Mouse (Mus musculus) splenic B cell, adult 2 months (primary cell): ENCODE data around the gene Rimkla.
"Not testable (repeated sequence)": the region's sequence is repeated elsewhere in the genome, so short reads cannot be mapped to it uniquely, and the experiment has no call there.

Experiments used
- DNase-seq: peaks from one replicate; pipeline ENCODE4 v3.0.0-alpha.2; 2011; ENCODE audit warnings: low read depth, low spot score
- H3K27me3 ChIP-seq: 2 replicates; pipeline ENCODE4 v1.6.1; 2012; ENCODE audit warnings: mild to moderate bottlenecking, low read length, moderate library complexity, mixed read lengths; ENCODE audit not compliant: control insufficient read depth, poor library complexity, insufficient read depth, severe bottlenecking
- H3K36me3 ChIP-seq: 2 replicates; pipeline ENCODE4 v1.6.1; 2012; ENCODE audit warnings: mild to moderate bottlenecking, low read length, moderate library complexity, mixed read lengths; ENCODE audit not compliant: control insufficient read depth, poor library complexity, insufficient read depth, severe bottlenecking

The Rimkla gene

DNA sequence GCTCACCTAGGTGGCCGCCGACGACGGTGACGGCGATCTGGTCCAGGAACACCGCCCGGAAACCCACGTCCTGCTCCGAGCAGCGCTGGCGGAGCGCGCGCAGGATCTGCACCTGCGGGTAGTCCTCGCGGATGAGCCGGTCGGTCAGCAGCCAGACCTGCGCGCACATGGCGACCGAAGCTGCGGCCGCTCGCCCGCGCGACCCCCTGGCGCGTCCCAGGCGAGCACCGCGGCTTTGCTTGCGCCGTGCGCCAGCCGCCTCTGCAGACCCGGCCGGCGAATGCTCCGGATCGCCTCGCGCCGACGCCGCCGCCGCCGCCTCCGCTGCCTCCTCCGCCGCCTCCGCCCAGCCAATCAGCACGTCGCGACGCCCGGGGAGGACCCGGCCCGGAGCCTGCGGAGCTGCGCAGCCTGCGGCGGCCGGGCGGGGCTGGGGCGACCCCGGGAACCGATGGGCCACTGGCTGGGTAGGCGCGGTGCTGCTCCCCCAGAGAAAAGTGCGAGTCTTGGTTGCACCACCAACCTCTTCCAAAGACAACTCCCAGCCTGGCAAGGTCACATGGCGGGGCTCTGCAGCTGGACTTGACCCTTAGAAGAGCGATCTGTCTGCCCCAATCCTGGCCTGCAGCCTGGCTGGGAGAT lies at the start of gene Rimkla:
Gene Rimkla (minus strand): TSS at position 338 of the 642 bp plus-strand sequence.
- DNase-seq: peak; percentile 14
- H3K36me3 ChIP-seq: no peaks in the 10 kb centered on the region

DNA sequence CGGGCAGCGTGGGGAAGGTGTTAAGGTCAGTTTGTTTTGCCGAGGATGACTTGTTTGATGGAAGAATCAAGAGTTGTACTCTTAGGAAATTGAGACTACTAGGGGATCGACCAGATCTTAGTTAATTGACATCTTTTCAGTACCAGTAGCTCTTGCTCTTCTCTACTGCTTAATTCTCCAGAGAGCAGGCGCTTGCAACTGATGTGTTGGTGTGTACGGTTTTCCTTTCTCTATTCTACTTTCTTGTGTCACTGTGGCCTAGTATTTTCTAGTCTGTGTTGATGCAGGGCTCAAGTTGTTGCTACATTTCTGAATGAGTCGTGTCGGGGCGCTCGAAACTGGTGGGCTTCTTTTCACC lies 48.1 kb upstream of the Rimkla start:
- Histone ChIP-seq H3K36me3 (no peaks in the 10 kb centered on the region), H3K27me3 (no peaks in the 10 kb centered on the region)
- no peak for DNase-seq

More for the DNA sequence above, at the start of gene Rimkla:
- no peaks in the 10 kb centered on the region for H3K27me3 ChIP-seq

DNA sequence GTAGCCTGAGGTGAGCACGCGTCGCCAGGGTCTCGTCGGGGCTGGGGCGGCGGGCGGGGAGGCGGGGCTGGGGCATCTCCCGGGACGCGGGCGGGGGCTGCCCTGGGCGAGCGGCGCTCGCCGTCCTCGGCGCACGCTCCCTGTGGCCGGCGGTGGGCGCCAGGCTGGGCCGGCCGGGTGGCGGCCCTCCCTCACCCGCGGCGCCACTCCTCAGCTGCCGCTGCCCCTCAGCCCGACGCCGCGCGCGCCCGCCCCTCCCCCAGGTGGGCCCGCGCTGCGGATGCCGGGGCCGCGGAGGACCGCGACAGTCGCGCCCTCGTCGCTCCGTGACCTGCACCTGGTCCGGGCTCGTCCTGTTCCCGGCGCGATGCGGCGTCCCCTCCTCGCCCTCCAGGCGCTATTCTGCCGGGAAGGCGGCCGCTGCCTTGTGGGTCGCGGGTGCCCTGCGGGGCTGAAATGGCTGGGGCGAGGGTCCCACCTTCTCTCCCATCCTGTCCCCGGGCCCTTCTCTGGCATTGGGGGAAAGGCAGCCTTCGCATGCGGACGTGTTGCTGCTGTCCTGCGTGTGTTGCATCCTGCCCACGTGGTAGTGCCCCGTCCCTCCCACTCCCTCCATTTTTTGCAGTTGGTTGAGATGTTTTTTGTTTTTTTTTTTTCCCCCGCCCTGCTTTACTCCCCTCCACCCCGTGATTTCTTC lies 47.6 kb upstream of the Rimkla start:
- no peaks in the 10 kb centered on the region for H3K36me3 ChIP-seq
- H3K27me3 ChIP-seq: no peaks in the 10 kb centered on the region
- peak; percentile 68 for DNase-seq

DNA sequence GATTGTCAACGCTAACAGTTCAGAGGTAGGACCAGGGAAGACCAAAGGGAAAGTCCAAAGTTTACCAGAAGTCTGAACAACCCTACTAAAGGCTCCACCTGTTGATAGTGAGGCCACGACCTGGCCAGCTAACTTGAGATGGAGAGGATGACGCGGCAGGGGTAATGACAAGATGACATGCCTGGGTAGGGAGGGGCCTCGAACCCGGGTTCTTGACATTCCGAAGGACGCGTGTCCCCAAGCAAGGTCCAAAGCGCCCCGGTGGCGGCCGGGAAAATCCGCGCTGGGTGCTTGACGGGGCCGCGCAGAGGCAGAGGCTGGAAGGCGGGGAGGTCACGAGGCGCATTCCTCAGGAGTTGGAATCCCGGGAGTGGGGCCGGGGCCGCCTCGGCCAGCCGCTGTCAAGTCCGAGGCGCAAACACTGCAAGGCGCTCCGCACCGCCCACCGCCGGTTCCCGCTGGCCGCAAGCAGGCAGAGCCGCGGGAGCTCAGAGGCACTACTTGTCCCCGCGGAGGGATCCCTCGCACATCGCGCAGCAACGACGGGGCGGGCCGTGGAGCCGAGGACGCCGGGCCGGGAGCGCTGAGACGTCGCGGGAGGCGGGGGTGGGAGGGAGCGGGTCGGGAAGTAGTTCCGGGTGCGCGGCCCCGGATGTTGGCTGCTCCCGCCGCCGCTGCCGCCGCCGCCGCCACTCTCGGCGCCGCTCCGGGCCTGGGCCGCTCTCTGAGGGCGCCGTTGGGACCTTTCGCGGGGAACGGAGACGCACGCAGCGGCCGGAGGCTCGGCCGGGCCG lies 46.8 kb upstream of the Rimkla start, which contains the start of gene Frg2f1:
Gene Frg2f1 (minus strand): TSS at position 499 of the 794 bp plus-strand sequence.
- H3K27me3 ChIP-seq: no peaks in the 10 kb centered on the region
- peak; percentile 94 for DNase-seq
- no peaks in the 10 kb centered on the region for H3K36me3 ChIP-seq

DNA sequence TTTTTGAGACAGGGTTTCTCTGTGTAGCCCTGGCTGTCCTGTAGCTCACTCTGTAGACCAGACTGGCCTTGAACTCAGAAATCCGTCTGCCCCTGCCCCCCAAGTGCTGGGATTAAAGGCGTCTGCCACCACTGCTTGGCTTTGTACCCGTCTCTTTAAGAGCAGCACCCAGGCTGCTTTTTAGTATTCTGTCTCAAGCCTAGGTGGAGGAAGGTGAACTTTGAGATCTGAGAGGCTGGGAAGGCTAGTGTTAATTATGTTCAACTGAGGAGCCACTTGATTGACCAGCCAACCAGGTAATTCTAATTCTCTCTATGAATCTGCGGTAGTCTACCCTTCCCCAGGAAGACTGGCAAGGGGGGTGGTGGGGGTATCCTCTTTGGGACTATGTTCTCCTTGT lies 45.0 kb upstream of the Rimkla start:
- DNase-seq: no peak
- Histone ChIP-seq H3K36me3 (no peaks in the 10 kb centered on the region), H3K27me3 (no peaks in the 10 kb centered on the region)

DNA sequence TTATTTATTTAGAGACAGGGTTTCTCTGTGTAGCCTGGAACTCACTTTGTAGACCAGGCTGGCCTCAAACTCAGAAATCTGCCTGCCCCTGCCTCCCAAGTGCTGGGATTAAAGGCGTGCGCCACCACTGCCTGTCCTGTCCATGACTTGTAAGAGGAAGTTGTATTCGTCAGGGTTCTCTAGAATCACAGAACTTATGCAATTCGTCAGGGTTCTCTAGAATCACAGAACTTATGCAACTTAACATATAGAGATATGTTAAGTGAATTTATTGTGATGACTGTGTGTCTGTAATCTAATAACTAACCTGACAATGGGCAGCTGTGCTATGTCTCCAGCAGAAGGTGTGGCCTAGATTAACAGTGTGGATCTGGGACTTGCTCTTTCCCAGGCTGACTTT lies 44.2 kb upstream of the Rimkla start, which contains the start of gene Foxj3:
Gene Foxj3 (plus strand): TSS at position 390 of the 400 bp plus-strand sequence.
- H3K27me3 ChIP-seq, DNase-seq, H3K36me3 ChIP-seq: not testable (repeated sequence)

DNA sequence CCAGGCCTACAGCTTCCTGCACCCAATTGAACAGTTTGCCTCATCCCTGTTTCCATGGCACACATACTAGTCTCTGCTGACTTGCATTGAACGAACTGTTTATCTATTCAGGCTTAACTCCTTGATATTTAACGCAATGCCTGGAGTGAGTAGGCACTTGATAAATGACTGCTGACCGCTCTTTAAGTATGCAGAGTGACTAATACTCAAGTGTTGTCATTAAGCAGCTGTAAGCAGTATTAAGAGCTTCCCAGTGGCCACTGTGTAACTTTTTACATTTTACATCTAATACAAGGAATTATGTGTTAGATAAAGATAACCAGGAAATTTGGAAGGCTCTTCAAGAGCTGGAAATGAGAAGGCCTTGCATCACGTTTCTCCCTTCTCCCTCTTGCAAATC lies 42.7 kb upstream of the Rimkla start:
- no peaks in the 10 kb centered on the region for H3K27me3 ChIP-seq
- no peak for DNase-seq
- H3K36me3 ChIP-seq: no peaks in the 10 kb centered on the region

DNA sequence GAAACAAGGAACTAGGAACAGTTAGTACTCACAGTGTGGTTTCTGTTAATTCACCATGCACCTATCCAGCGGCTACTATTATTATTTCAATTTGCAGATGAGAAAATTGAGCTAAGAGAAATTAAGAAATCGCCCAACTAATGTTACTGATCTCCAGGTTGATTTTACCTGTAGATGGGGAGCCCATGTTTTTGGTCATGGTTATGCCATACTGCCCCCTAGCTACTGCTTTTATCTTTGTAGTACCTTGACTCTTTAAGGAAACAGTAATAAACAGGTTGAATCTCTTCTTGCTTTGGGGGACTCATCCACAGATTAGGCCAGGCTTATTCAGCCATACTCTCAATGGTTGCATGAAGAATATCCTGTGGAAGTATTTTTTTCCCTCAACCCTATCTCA lies 39.4 kb upstream of the Rimkla start:
- Histone ChIP-seq H3K36me3 (no peaks in the 10 kb centered on the region), H3K27me3 (no peaks in the 10 kb centered on the region)
- DNase-seq: peak; percentile 54

DNA sequence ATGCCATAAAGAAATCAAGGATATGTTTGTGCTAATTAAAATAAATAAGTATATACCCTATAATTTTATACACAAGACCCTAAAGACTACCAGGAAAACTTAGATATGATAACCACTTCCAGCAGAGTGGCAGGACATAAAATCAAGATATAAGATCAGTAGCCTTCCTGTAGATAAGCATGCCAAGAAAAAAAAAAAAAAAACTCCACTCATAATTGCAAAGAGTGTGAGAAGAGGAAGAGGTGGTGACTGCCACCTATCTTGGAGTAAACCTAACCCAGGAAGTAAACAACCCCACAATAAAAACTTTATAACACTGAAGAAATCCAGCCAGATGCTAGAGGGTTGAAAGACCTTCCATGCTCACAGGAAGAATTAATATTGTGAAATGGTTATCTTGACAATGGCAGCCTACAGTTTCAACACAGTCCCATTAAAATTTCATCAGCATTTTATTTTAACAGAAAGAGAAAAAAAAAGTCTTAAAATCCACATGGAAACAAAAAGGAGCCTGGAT lies 34.0 kb upstream of the Rimkla start:
- Histone ChIP-seq H3K36me3 (no peaks in the 10 kb centered on the region), H3K27me3 (no peaks in the 10 kb centered on the region)
- no peak for DNase-seq

DNA sequence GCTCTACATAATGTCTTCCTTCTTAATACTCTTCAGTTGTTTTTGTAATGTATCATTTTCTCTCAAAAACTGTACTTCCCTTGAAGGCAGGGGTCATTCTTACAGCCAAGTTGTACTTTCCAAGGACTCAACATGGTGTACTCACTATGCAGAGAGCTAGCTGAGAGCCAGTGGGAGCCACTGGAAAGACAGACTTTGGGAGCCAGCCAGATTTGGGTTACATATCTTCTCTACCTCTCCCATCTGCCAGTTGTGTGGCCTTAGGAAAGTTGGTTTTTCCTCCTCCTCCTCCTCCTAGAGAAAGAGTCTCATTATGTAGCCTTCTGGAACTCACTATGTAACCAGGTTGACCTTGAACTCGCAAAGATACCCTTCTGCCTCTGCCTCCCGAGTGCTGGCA lies 32.0 kb upstream of the Rimkla start:
- H3K36me3 ChIP-seq: no peaks in the 10 kb centered on the region
- no peak for DNase-seq
- H3K27me3 ChIP-seq: no peaks in the 10 kb centered on the region

DNA sequence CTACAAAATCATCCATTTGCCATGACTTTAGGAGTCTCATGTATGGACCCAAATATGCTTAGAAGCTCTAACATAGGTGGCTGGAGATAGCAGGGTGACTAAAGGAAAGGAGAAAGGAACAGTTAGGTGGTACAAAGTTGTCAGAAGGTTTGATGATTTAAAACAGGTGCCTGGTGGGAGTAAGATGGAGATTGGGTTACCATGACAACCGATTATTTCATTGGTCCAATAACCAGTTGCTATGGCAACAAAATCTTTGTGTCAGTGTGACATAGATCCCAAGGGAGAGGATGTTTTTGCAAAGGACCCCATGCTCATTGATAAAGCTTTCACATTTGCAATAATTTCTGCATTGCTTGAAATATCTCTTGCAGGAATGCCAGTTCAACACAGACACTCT lies 31.6 kb upstream of the Rimkla start:
- DNase-seq: no peak
- Histone ChIP-seq H3K27me3 (no peaks in the 10 kb centered on the region), H3K36me3 (no peaks in the 10 kb centered on the region)

DNA sequence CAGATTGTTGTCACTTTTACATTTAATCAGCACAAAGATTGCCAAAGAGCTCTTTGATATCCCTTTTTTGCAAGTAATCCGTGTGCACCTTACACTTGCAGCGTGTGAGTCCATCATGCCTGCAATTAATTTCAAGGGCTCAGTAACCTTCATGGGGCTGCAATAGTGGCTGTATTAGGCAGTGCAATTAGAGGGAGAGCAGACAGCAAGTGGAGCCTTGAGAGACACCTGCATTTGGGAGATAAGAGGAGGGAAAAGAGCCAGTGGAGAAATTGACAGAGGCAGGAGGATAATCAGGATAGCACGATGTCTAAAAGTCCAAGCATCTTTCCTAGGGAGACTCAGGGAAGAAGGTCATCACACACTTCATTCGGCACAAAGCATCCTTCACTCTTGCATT lies 31.1 kb upstream of the Rimkla start:
- Histone ChIP-seq H3K27me3 (no peaks in the 10 kb centered on the region), H3K36me3 (no peaks in the 10 kb centered on the region)
- DNase-seq: no peak

DNA sequence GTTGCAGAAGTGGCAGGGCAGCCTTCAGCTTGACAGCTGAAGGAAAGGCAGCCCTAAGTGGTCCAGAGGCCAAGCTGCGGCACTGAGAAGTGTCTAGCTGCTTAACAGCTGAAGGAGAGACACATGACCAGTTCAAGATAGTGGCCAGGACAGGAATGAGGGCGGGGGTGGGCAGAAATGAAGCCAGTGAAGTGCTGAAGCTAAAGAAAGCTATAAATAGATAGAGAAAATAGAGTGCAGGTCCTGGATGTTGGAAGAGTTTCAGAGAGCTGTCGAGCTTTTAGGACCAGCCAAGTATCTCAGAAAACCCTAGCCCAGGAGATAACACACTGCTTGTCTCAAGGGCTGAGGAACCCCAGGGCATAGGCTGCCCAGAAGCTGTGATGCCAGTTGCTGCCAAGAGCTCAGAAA lies 20.3 kb upstream of the Rimkla start:
- no peak for DNase-seq
- H3K27me3 ChIP-seq: no peaks in the 10 kb centered on the region; the same call in 1 of the 2 replicates

DNA sequence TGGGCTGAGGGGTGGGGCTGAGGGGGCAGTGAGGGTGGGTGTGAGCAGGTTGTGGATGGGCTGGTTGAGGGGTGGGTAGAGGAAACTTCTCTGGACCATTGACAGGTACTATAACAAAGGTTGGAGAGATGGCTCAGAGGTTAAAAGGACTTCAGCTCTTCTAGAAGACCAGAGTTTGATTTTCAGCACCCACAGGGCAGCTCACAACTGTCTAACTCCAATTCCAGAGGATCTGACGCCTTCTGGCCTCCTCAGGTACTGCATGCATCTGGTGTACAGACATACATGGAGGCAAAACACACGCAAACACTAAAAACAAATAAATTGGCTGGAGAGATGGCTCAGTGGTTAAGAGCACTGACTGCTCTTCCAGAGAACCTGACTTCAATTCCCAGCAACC lies 19.2 kb upstream of the Rimkla start:
- no peaks in the 10 kb centered on the region for H3K36me3 ChIP-seq
- DNase-seq: peak; percentile 11

More for the DNA sequence above, 20.3 kb upstream of the Rimkla start:
- no peaks in the 10 kb centered on the region for H3K36me3 ChIP-seq

More for the DNA sequence above, 19.2 kb upstream of the Rimkla start:
- H3K27me3 ChIP-seq: no peaks in the 10 kb centered on the region; the same call in 1 of the 2 replicates
